Mouse (Mus musculus) right cerebral cortex, postnatal 14 days (tissue): ENCODE results near the gene Rnf10.

Experiments
- DNase-seq: peaks from one replicate; pipeline ENCODE4 v3.0.0; 2022

The Rnf10 gene

GRCm38 (mm10) chr5:115233031-115233780, 39.5 kb downstream of the Rnf10 start:
- no peak for DNase-seq

- DNase-seq = no peak
Measured at GRCm38 (mm10) chr5:115232516-115232915, 40.2 kb downstream of the Rnf10 start.

GRCm38 (mm10) chr5:115231552-115232120, 41.1 kb downstream of the Rnf10 start:
- DNase-seq = no peak

- peak; percentile 69 for DNase-seq
Measured at GRCm38 (mm10) chr5:115230830-115231551, 41.7 kb downstream of the Rnf10 start.

GRCm38 (mm10) chr5:115222485-115222884, 50.2 kb downstream of the Rnf10 start:
- no peak for DNase-seq

GRCm38 (mm10) chr5:115220931-115221640, 51.6 kb downstream of the Rnf10 start:
- peak; percentile 61 for DNase-seq

GRCm38 (mm10) chr5:115217998-115218397, 54.7 kb downstream of the Rnf10 start:
- no peak for DNase-seq

- no peak for DNase-seq
Measured at GRCm38 (mm10) chr5:115215273-115216185, 57.2 kb downstream of the Rnf10 start.

GRCm38 (mm10) chr5:115214864-115215263, 57.8 kb downstream of the Rnf10 start:
- peak; percentile 69 for DNase-seq

- no peak for DNase-seq
Measured at GRCm38 (mm10) chr5:115212861-115213260, 59.8 kb downstream of the Rnf10 start.

GRCm38 (mm10) chr5:115212451-115212850, 60.2 kb downstream of the Rnf10 start:
- no peak for DNase-seq

- no peak for DNase-seq
Measured at GRCm38 (mm10) chr5:115210380-115210779, 62.3 kb downstream of the Rnf10 start.

GRCm38 (mm10) chr5:115208601-115209000, 64.1 kb downstream of the Rnf10 start:
- DNase-seq = no peak

GRCm38 (mm10) chr5:115207892-115208291, 64.8 kb downstream of the Rnf10 start:
- no peak for DNase-seq

GRCm38 (mm10) chr5:115207244-115207643, 65.5 kb downstream of the Rnf10 start:
- DNase-seq = no peak

GRCm38 (mm10) chr5:115204562-115205311, 68.0 kb downstream of the Rnf10 start:
- peak; percentile 63 for DNase-seq

- DNase-seq = no peak
Measured at GRCm38 (mm10) chr5:115203735-115204561, 68.8 kb downstream of the Rnf10 start.

- DNase-seq = no peak
Measured at GRCm38 (mm10) chr5:115194626-115195221, 78.0 kb downstream of the Rnf10 start.

GRCm38 (mm10) chr5:115193669-115194625, 78.8 kb downstream of the Rnf10 start, which contains the start of gene Cabp1:
Cabp1 (minus strand) TSS chr5:115194381.
- DNase-seq = peak; percentile 82
